Comparison of ENCODE assay signal across 7 mouse cellular contexts in the genomic region with DNA sequence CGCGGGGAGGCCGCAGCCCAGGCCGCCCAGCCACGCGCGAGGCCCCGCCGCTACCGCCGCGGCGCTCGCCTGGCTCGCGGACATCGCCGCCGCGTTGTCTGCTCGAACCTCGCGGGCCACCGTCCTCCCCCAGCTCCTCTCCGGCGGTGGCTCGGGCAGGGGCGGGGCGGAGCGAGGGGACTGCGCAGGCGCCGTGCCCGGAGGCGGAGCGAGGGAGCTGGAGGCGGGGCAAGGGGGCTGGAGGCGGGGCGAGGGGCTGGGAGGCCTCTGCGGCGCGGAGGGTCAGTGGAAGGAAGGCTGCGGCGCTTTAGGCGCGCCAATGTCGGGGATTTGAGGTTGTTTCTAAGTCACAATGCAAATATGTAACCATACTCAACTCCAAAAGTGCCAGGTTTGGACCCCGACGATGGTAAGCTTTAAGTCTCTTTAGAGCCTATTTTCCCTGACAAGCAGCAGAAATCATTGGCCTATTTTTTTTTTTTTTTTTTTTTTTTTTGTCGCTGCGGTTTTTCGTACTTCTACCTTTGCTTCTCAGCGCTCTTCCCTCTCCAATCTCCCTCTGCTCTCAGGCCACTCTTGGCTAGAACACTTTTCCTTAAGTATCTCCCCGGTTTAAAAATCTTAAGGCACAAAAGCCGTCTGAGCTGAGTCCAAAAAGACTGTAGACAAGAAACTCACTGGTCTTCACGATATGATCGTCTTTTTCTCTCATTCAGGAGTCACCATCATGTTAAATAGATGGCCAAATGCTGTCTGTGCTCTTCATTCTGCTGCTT. TPM values are rescaled to one million over a fixed set of nuclear protein-coding genes. Genes with fewer than 3 reads are reported as not detected.
A peak's percentile ranks its signal among the peaks of the same experiment; 100 is the strongest.
DNase-seq lines count a peak whose midpoint lies in the region; ATAC-seq and TF ChIP-seq lines count a peak whose summit lies in the region.

Gene Arl5a, minus strand, starts transcription at position 155 of the 776 bp plus-strand sequence.

- peak within 1 kb of the TSS; percentile 97 for H3K4me3 ChIP-seq in intestine, postnatal 0 days (ENCODE audit: low read depth, low read length)
- H3K4me3 ChIP-seq in midbrain, embryonic 12.5 days, result peak within 1 kb of the TSS; percentile 95
- H3K4me3 ChIP-seq in small intestine, adult 2 months (ENCODE audit: low read depth, low read length), result peak within 1 kb of the TSS; percentile 94

- intact Hi-C loops in left cerebral cortex, postnatal 4 days (cut with DNase I), result loop anchor here (5.0 kb wide), 1 partner anchor 167 kb away; no protein-coding TSS in a partner anchor

- 0 out of 2 replicates have a peak, but pooled peaks cover 3% of the 10 kb centered on the region for H3K4me1 ChIP-seq in intestine, postnatal 0 days (replicated peaks; ENCODE audit: control insufficient read depth, insufficient read depth, low read length)
- H3K4me1 ChIP-seq in midbrain, embryonic 12.5 days, result peaks cover 23% of the 10 kb centered on the region
- H3K4me1 ChIP-seq in small intestine, adult 2 months (ENCODE audit: control insufficient read depth, insufficient read depth, insufficient read length, low read length), result peaks cover 7% of the 10 kb centered on the region; the same call in 1 of the 2 replicates

- H3K9ac ChIP-seq in intestine, postnatal 0 days (ENCODE audit: low read depth, low read length), result peak within 1 kb of the TSS; percentile 97
- peak within 1 kb of the TSS; percentile 91 for H3K9ac ChIP-seq in midbrain, embryonic 12.5 days (replicated peaks)

- peak within 1 kb of the TSS; percentile 88 for H3K4me2 ChIP-seq in intestine, postnatal 0 days (replicated peaks; ENCODE audit: low read depth)
- H3K4me2 ChIP-seq in midbrain, embryonic 12.5 days (replicated peaks), result peak within 1 kb of the TSS; percentile 69

- H3K9me3 ChIP-seq in intestine, postnatal 0 days (ENCODE audit: control insufficient read depth), result no peaks in the 10 kb centered on the region
- no peaks in the 10 kb centered on the region for H3K9me3 ChIP-seq in midbrain, embryonic 12.5 days

- no peak for TF ChIP-seq CTCF in intestine, postnatal 0 days (IDR thresholded peaks at IDR 0.05; ENCODE audit: low read depth)
- TF ChIP-seq CTCF in small intestine, adult 2 months (IDR thresholded peaks at IDR 0.05; ENCODE audit: extremely low read depth, insufficient read length, insufficient replicate concordance, low read depth, low read length), result no peak

- no peaks in the 10 kb centered on the region for H3K27me3 ChIP-seq in intestine, postnatal 0 days (replicated peaks; ENCODE audit: control insufficient read depth, insufficient read depth, low read length)
- H3K27me3 ChIP-seq in midbrain, embryonic 12.5 days, result no peaks in the 10 kb centered on the region
- H3K27me3 ChIP-seq in small intestine, adult 2 months (ENCODE audit: control insufficient read depth, insufficient read depth, low read length), result no peaks in the 10 kb centered on the region

- DNase-seq in adrenal gland, adult 8-10 months, result peak; percentile 90
- peak; percentile 97 for DNase-seq in embryo, embryonic 9.5 days (ENCODE audit: extremely low spot score)
- no peak for DNase-seq in gonadal fat pad, adult 2 months (ENCODE audit: low read depth)
- DNase-seq in left cerebral cortex, postnatal 4 days, result peak; percentile 98

- under 1% methylated on average over 53 of the region's 57 CpGs for WGBS in intestine, postnatal 0 days
- WGBS in midbrain, embryonic 12.5 days, result under 1% methylated on average over 55 of the region's 57 CpGs
- WGBS in small intestine, adult 2 months, result under 1% methylated on average over 57 of the region's 57 CpGs

- no peaks in the 10 kb centered on the region for H3K36me3 ChIP-seq in intestine, postnatal 0 days (ENCODE audit: control insufficient read depth, insufficient read depth)
- no peaks in the 10 kb centered on the region for H3K36me3 ChIP-seq in midbrain, embryonic 12.5 days
- no peaks in the 10 kb centered on the region for H3K36me3 ChIP-seq in small intestine, adult 2 months (ENCODE audit: control insufficient read depth, insufficient read depth, low read length)

- peak; percentile 86; the same call in 1 of the 2 replicates for TF ChIP-seq POLR2A in small intestine, adult 2 months (IDR thresholded peaks at IDR 0.05; ENCODE audit: low read depth, low read length)

- H3K27ac ChIP-seq in intestine, postnatal 0 days (ENCODE audit: low read depth, low read length), result peak within 1 kb of the TSS; percentile 90
- H3K27ac ChIP-seq in midbrain, embryonic 12.5 days (replicated peaks), result peak within 1 kb of the TSS; percentile 88
- peak within 1 kb of the TSS; percentile 64 for H3K27ac ChIP-seq in small intestine, adult 2 months (ENCODE audit: insufficient read depth, low read depth, low read length)

- ATAC-seq in intestine, postnatal 0 days, result peak; percentile 84
- peak; percentile 96 for ATAC-seq in midbrain, embryonic 12.5 days (ENCODE audit: low FRiP score, low read depth)

RNA-seq across cellular contexts. Expression of gene Arl5a, which starts in this region (rescaled TPM):
- 10 to 100 TPM; 39.8 to 62.9 (median 49.8) TPM for total RNA-seq in adrenal gland, adult 8-10 months (2022)
- 10.4 and 12.7 TPM in 2 replicates for polyA plus RNA-seq in gonadal fat pad, adult 2 months (2012; rRNA removed)
- polyA plus RNA-seq in intestine, postnatal 0 days (2015; fragmentation: Nextera tagmentation; extraction: Ambion mirVana), result 27.4 and 31.1 TPM in 2 replicates
- total RNA-seq in left cerebral cortex, postnatal 4 days (2021), result 10 to 100 TPM; 70.8 to 75.0 TPM
- 59.6 and 66.5 TPM in 2 replicates for polyA plus RNA-seq in midbrain, embryonic 12.5 days (2016; fragmentation: Nextera tagmentation; extraction: Ambion mirVana)
- polyA plus RNA-seq in small intestine, adult 2 months (2012; rRNA removed), result 4.4 and 6.9 TPM in 2 replicates
